Mouse (Mus musculus) E14TG2a.4 (cell line): ENCODE data around the gene Banp.

Experiments used
- CTCF ChIP-seq: conservative IDR thresholded peaks from 2 replicates; pipeline ENCODE4 v1.5.1; 2014; ENCODE audit warnings: low read length
- NANOG ChIP-seq: IDR thresholded peaks from 2 replicates; pipeline ENCODE4 v1.6.1; 2014; ENCODE audit warnings: borderline replicate concordance, low read length, mixed read lengths

DNA sequence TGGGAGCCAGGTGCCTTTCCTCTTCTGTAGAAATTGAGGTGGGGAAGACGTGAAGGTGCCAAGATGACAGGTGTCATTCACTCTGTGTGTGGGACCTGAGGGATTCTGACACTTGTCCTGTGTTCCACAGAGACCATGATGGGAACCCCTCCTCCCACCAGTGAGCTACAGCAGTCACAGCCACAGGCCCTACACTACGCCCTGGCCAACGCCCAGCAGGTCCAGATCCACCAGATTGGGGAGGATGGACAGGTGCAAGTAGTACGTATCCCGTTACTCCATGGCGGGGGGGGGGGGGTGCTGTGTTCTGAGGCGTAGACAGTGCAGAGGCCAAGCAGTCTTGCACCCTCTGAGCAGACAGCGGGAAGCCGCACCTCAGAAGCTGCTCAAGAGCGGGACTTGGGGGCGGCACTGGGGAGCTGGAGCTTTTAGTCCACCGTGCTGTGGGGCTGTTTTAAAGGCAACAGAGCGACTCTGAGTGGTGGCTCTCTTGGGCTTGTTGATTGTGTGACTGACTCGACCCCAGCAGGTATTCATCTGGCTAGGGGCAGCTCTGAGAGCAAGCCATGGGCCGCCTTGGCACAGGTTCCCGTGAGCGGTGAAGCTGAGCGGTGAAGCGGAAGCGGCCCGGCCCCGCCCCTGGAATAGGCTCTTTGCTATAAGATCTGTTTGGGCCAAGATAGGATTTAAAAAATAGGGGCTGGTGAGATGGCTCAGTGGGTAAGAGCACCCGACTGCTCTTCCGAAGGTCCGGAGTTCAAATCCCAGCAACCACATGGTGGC, 56.1 kb downstream of the Banp start:
- no peak for TF ChIP-seq CTCF
- no peak for TF ChIP-seq NANOG
